Mouse (Mus musculus) lung, embryonic 14.5 days (tissue): ENCODE measurements at regions not wholly inside any gene's neighbourhood (a gene's known extent, or its start where the extent isn't known, plus 50 kb on each side); places are given as distances from the start of the nearest gene placed in this dataset.
A peak's percentile ranks its signal among the peaks of the same experiment; 100 is the strongest.

Source experiments
- ATAC-seq: fragments of 200-750 bp; cut with Nextera tagmentation; 2 replicates; pipeline ENCODE4 v1.8.0; 2017; ENCODE audit warnings: mild to moderate bottlenecking, moderate TSS enrichment, moderate library complexity; ENCODE audit not compliant: insufficient read depth
- DNase-seq: peaks from one replicate; pipeline ENCODE4 v3.0.0-alpha.2; 2015
- H3K27ac ChIP-seq: fragments of 300-500 bp; sonication (generic); 2 replicates; pipeline ENCODE4 v1.5.1; 2014; ENCODE audit warnings: low read depth, mild to moderate bottlenecking, moderate library complexity
- H3K27me3 ChIP-seq: fragments of 300-500 bp; sonication (generic); 2 replicates; pipeline ENCODE4 v1.6.1; 2014; ENCODE audit warnings: low read length, control low read depth; ENCODE audit not compliant: insufficient read depth
- H3K36me3 ChIP-seq: fragments of 300-500 bp; sonication (generic); 2 replicates; pipeline ENCODE4 v1.6.1; 2014; ENCODE audit warnings: control low read depth; ENCODE audit not compliant: insufficient read depth
- H3K4me1 ChIP-seq: fragments of 300-500 bp; sonication (generic); 2 replicates; pipeline ENCODE4 v1.6.1; 2014; ENCODE audit warnings: antibody characterized with exemption, control low read depth; ENCODE audit not compliant: insufficient read depth
- H3K4me2 ChIP-seq: fragments of 300-500 bp; sonication (generic); 2 replicates; pipeline ENCODE4 v1.6.1; 2014; ENCODE audit warnings: mild to moderate bottlenecking
- H3K4me3 ChIP-seq: fragments of 300-500 bp; sonication (generic); 2 replicates; pipeline ENCODE4 v1.5.1; 2014; ENCODE audit warnings: low read depth, low read length
- H3K9ac ChIP-seq: fragments of 300-500 bp; sonication (generic); 2 replicates; pipeline ENCODE4 v1.6.1; 2014
- H3K9me3 ChIP-seq: fragments of 300-500 bp; sonication (generic); 2 replicates; pipeline ENCODE4 v1.6.1; 2016; ENCODE audit warnings: low read depth, low read length, control low read depth
- CTCF ChIP-seq: IDR thresholded peaks from 2 replicates; pipeline ENCODE4 v1.5.1; 2016; ENCODE audit warnings: antibody characterized with exemption, low read depth
- WGBS: fragments of 180-500 bp; shearing (Covaris S2); extraction: QIAGEN DNeasy Blood & Tissue Kit; methylation state at CpG from one replicate; pipeline ENCODE4 v1.1.7; 2014; 5-methylcytosine and 5-hydroxymethylcytosine counted together

GRCm38 (mm10) chr5:73775775-73776548 is 124.8 kb downstream of the Spata18 start:
- Histone ChIP-seq H3K4me2 (no peak overlapping the region), H3K4me3 (no peak overlapping the region), H3K27me3 (no peaks in the 10 kb centered on the region), H3K27ac (peak overlapping the region; percentile 48), H3K4me1 (0 out of 2 replicates have a peak, but pooled peaks cover 4% of the 10 kb centered on the region), H3K9me3 (peaks cover 5% of the 10 kb centered on the region; the same call in 1 of the 2 replicates), H3K9ac (no peak overlapping the region), H3K36me3 (no peaks in the 10 kb centered on the region)
- DNase-seq (peak; percentile 87), ATAC-seq (peak; percentile 84)
- no peak for TF ChIP-seq CTCF
- 40% methylated on average over 7 of the region's 7 CpGs for WGBS

GRCm38 (mm10) chr5:73777282-73777921 is 126.2 kb downstream of the Spata18 start:
- ATAC-seq = peak; percentile 93
- H3K4me3 ChIP-seq = no peak overlapping the region
- H3K9me3 ChIP-seq = peaks cover 5% of the 10 kb centered on the region; the same call in 1 of the 2 replicates
- no peaks in the 10 kb centered on the region for H3K36me3 ChIP-seq
- DNase-seq = peak; percentile 92
- no peak for TF ChIP-seq CTCF
- peaks cover 9% of the 10 kb centered on the region; the same call in 1 of the 2 replicates for H3K4me1 ChIP-seq
- 38% methylated on average over 9 of the region's 9 CpGs for WGBS
- no peak overlapping the region for H3K9ac ChIP-seq
- peak overlapping the region; percentile 62; the same call in 1 of the 2 replicates for H3K27ac ChIP-seq
- no peak overlapping the region for H3K4me2 ChIP-seq
- no peaks in the 10 kb centered on the region for H3K27me3 ChIP-seq

GRCm38 (mm10) chr5:73781190-73781940 is 130.2 kb downstream of the Spata18 start:
- Histone ChIP-seq H3K27ac (no peak overlapping the region), H3K4me1 (peaks cover 15% of the 10 kb centered on the region), H3K36me3 (no peaks in the 10 kb centered on the region), H3K4me2 (no peak overlapping the region), H3K27me3 (no peaks in the 10 kb centered on the region), H3K9me3 (no peaks in the 10 kb centered on the region), H3K4me3 (no peak overlapping the region), H3K9ac (no peak overlapping the region)
- no peak for DNase-seq
- ATAC-seq = no peak
- 88% methylated on average over 23 of the region's 23 CpGs for WGBS
- no peak for TF ChIP-seq CTCF

GRCm38 (mm10) chr5:73782214-73783091 is 131.3 kb downstream of the Spata18 start:
- Histone ChIP-seq H3K4me1 (peaks cover 17% of the 10 kb centered on the region), H3K36me3 (no peaks in the 10 kb centered on the region), H3K9ac (no peak overlapping the region), H3K4me3 (no peak overlapping the region), H3K4me2 (0 out of 2 replicates have a peak overlapping the region, but pooled peaks have one; percentile 8), H3K27me3 (no peaks in the 10 kb centered on the region), H3K9me3 (no peaks in the 10 kb centered on the region), H3K27ac (no peak overlapping the region)
- DNase-seq = peak; percentile 93
- no peak for TF ChIP-seq CTCF
- ATAC-seq = peak; percentile 74
- WGBS = 17% methylated on average over 15 of the region's 15 CpGs

GRCm38 (mm10) chr5:73787275-73787674 is 136.1 kb downstream of the Spata18 start:
- H3K4me1 ChIP-seq = peaks cover 19% of the 10 kb centered on the region
- no peak overlapping the region for H3K27ac ChIP-seq
- no peak overlapping the region for H3K4me2 ChIP-seq
- no peak overlapping the region for H3K4me3 ChIP-seq
- DNase-seq = peak; percentile 93
- H3K9ac ChIP-seq = no peak overlapping the region
- no peaks in the 10 kb centered on the region for H3K36me3 ChIP-seq
- no peaks in the 10 kb centered on the region for H3K9me3 ChIP-seq
- peak; percentile 95 for ATAC-seq
- TF ChIP-seq CTCF = no peak
- H3K27me3 ChIP-seq = no peaks in the 10 kb centered on the region
- WGBS = 37% methylated on average over 5 of the region's 5 CpGs

GRCm38 (mm10) chr5:73792216-73792615 is 141.0 kb downstream of the Spata18 start:
- DNase-seq = no peak
- H3K4me2 ChIP-seq = no peak overlapping the region
- H3K27me3 ChIP-seq = no peaks in the 10 kb centered on the region
- H3K9me3 ChIP-seq = no peaks in the 10 kb centered on the region
- no peaks in the 10 kb centered on the region for H3K36me3 ChIP-seq
- WGBS = 59% methylated on average over 3 of the region's 3 CpGs
- TF ChIP-seq CTCF = no peak
- H3K27ac ChIP-seq = no peak overlapping the region
- H3K4me1 ChIP-seq = peaks cover 5% of the 10 kb centered on the region; the same call in 1 of the 2 replicates
- ATAC-seq = no peak
- no peak overlapping the region for H3K4me3 ChIP-seq
- H3K9ac ChIP-seq = no peak overlapping the region
